Mouse (Mus musculus): ENCODE results near the gene Gm732. TPM values are rescaled to one million over a fixed set of nuclear protein-coding genes. Genes with fewer than 3 reads are reported as not detected.

Gm732 gene
- not detected for total RNA-seq (2021)

DNA sequence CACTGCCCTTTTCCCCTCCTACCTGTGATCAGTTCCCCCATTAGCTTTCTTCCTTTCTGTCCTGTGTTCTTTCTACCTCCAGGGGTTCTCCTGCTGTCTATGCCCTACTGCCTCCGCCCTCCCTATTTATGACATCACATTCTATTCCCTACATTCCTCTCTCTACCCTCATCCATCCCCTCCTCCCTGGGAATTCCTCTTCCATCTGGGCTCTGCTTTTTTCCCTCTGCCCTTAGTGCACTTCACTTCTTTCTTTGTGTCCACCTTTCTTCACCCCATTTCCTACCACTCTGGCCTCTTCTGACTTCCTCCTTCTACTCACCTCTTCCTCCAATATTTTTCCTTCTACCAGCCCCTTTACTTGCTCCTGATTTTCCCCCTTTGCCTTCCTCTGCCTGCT, at the start of gene Gm732:
TSS of gene Gm732 (minus strand) at position 101 of the 400 bp plus-strand sequence.
- intact Hi-C loops (cut with DNase I): no loop called here
- no peak for DNase-seq (ENCODE audit: low spot score in 2 of 2)

Other genes starting within 250 kb of the Gm732 start
- not detected for gene Tent5d, start 155.9 kb downstream of the Gm732 start, total RNA-seq (2021)
- gene 2610002M06Rik, start 132.1 kb downstream of the Gm732 start, total RNA-seq (2021): 10 to 100 TPM; 34.6 to 37.2 TPM

Data from left cerebral cortex, postnatal 25 days (tissue).